ENCODE assay signal across 10 mouse cellular contexts in genomic region chr11:98837917-98838316, GRCm38 (mm10). TPM values are rescaled to one million over a fixed set of nuclear protein-coding genes. Genes with fewer than 3 reads are reported as not detected.
DNase-seq lines count a peak whose midpoint lies in the region; ATAC-seq and TF ChIP-seq lines count a peak whose summit lies in the region.
"Had no signal": no experiment of that assay in that cellular context is flagged by ENCODE, and none has a peak within 500 bp of the region (broad histone marks: within the 10 kb centered on the region; RNA-seq: fewer than 3 reads in every experiment).

No protein-coding gene starts in this region.

- no peak for TF ChIP-seq CTCF in cortical plate, adult 2 months (IDR thresholded peaks at IDR 0.05; ENCODE audit: extremely low read depth, insufficient read depth, low read length)
- TF ChIP-seq CTCF in forebrain, postnatal 0 days (IDR thresholded peaks at IDR 0.05; ENCODE audit: low read depth), result no peak

- intact Hi-C loops in heart, postnatal 10 days (cut with DNase I), result no loop called here

- H3K9me3 ChIP-seq in heart, embryonic 15.5 days (replicated peaks), result no peaks in the 10 kb centered on the region
- H3K9me3 ChIP-seq in forebrain, postnatal 0 days (ENCODE audit: low read length), result no peaks in the 10 kb centered on the region
- H3K9me3 ChIP-seq in midbrain, embryonic 13.5 days, result no peaks in the 10 kb centered on the region
- H3K9me3 ChIP-seq: G1E had no signal

- no peak overlapping the region for H3K27ac ChIP-seq in heart, embryonic 15.5 days
- peak overlapping the region; percentile 7; the same call in 1 of the 2 replicates for H3K27ac ChIP-seq in cortical plate, adult 2 months (ENCODE audit: insufficient read depth, low read length)
- H3K27ac ChIP-seq in forebrain, postnatal 0 days (ENCODE audit: low read depth, low read length), result no peak overlapping the region
- no peak overlapping the region for H3K27ac ChIP-seq in midbrain, embryonic 13.5 days

- TF ChIP-seq POLR2A in cortical plate, adult 2 months (IDR thresholded peaks at IDR 0.05; ENCODE audit: extremely low read depth, insufficient read depth, low read length), result 0 out of 2 replicates have a peak, but pooled peaks have one; percentile 13

- WGBS in heart, embryonic 15.5 days, result 55% methylated on average over 11 of the region's 11 CpGs
- WGBS in forebrain, postnatal 0 days, result 45% methylated on average over 11 of the region's 11 CpGs
- WGBS in midbrain, embryonic 13.5 days, result 53% methylated on average over 11 of the region's 11 CpGs

- H3K4me1 ChIP-seq in heart, embryonic 15.5 days (replicated peaks), result peaks cover 31% of the 10 kb centered on the region
- peaks cover 7% of the 10 kb centered on the region; the same call in 1 of the 2 replicates for H3K4me1 ChIP-seq in cortical plate, adult 2 months (ENCODE audit: control insufficient read depth, insufficient read depth, low read length)
- H3K4me1 ChIP-seq in forebrain, postnatal 0 days (ENCODE audit: insufficient read depth), result peaks cover 26% of the 10 kb centered on the region
- peaks cover 56% of the 10 kb centered on the region for H3K4me1 ChIP-seq in midbrain, embryonic 13.5 days (replicated peaks)

- no peak for DNase-seq in heart, postnatal 10 days
- no peak for DNase-seq in forebrain, postnatal 0 days
- DNase-seq in B cell, adult 2 months, result no peak
- no peak for DNase-seq in adrenal gland, postnatal 14 days
- DNase-seq in lung, postnatal 10 days, result no peak
- DNase-seq: kidney, postnatal 36 days had no signal

- H3K9ac ChIP-seq in heart, embryonic 15.5 days, result no peak overlapping the region
- peak overlapping the region; percentile 86 for H3K9ac ChIP-seq in forebrain, postnatal 0 days
- peak overlapping the region; percentile 76 for H3K9ac ChIP-seq in midbrain, embryonic 13.5 days (replicated peaks)

- H3K27me3 ChIP-seq in heart, embryonic 15.5 days, result peaks cover 25% of the 10 kb centered on the region
- H3K27me3 ChIP-seq in forebrain, postnatal 0 days (ENCODE audit: insufficient read depth, low read length), result no peaks in the 10 kb centered on the region
- peaks cover 18% of the 10 kb centered on the region for H3K27me3 ChIP-seq in midbrain, embryonic 13.5 days

- H3K36me3 ChIP-seq in heart, embryonic 15.5 days, result peaks cover 18% of the 10 kb centered on the region
- H3K36me3 ChIP-seq in forebrain, postnatal 0 days (ENCODE audit: insufficient read depth), result peaks cover 8% of the 10 kb centered on the region
- H3K36me3 ChIP-seq in midbrain, embryonic 13.5 days, result peaks cover 20% of the 10 kb centered on the region

- H3K4me2 ChIP-seq in heart, embryonic 15.5 days, result peak overlapping the region; percentile 100; the same call in 1 of the 2 replicates
- peak overlapping the region; percentile 93 for H3K4me2 ChIP-seq in forebrain, postnatal 0 days (ENCODE audit: low read depth)
- peak overlapping the region; percentile 97 for H3K4me2 ChIP-seq in midbrain, embryonic 13.5 days (replicated peaks)

- no peak overlapping the region for H3K4me3 ChIP-seq in heart, embryonic 15.5 days
- peak overlapping the region; percentile 81 for H3K4me3 ChIP-seq in cortical plate, adult 2 months (ENCODE audit: insufficient read depth, low read length)
- H3K4me3 ChIP-seq in forebrain, postnatal 0 days (ENCODE audit: low read depth, low read length), result peak overlapping the region; percentile 76
- peak overlapping the region; percentile 58 for H3K4me3 ChIP-seq in midbrain, embryonic 13.5 days (replicated peaks)

- ATAC-seq in heart, embryonic 15.5 days (replicated peaks; ENCODE audit: insufficient number of reproducible peaks, insufficient read depth, low FRiP score, low read depth), result no peak
- no peak for ATAC-seq in forebrain, postnatal 0 days
- no peak for ATAC-seq in midbrain, embryonic 13.5 days

RNA-seq across cellular contexts. Expression of gene Rapgefl1, which starts 1.3 kb away (rescaled TPM):
- 0.71 and 1.5 TPM in 2 replicates for polyA plus RNA-seq in heart, embryonic 15.5 days (2015; fragmentation: Nextera tagmentation; extraction: Ambion mirVana)
- total RNA-seq in heart, postnatal 10 days (2021), result under 1 TPM; 0.79 to 0.87 TPM
- 153 and 181 TPM in 2 replicates for polyA plus RNA-seq in cortical plate, adult 2 months (2012; rRNA removed)
- total RNA-seq in forebrain, postnatal 0 days (2014; rRNA removed), result 28.7 TPM in 2 replicates
- 5.6 and 9.8 TPM in 2 replicates for polyA plus RNA-seq in forebrain, postnatal 0 days (2015; fragmentation: Nextera tagmentation; extraction: Ambion mirVana)
- 4.7 and 5.8 TPM in 2 replicates for polyA plus RNA-seq in midbrain, embryonic 13.5 days (2015; fragmentation: Nextera tagmentation; extraction: Ambion mirVana)
- total RNA-seq in adrenal gland, postnatal 14 days (2021), result 0.79 and 0.93 TPM in 2 replicates

RNA-seq across cellular contexts. Expression of gene Wipf2, which starts 25.5 kb away (rescaled TPM):
- polyA plus RNA-seq in heart, embryonic 15.5 days (2015; fragmentation: Nextera tagmentation; extraction: Ambion mirVana), result 2.2 and 2.8 TPM in 2 replicates
- 10 to 100 TPM; 12.4 to 13.0 TPM for total RNA-seq in heart, postnatal 10 days (2021)
- 35.2 and 36.5 TPM in 2 replicates for polyA plus RNA-seq in cortical plate, adult 2 months (2012; rRNA removed)
- 7.1 and 8.2 TPM in 2 replicates for total RNA-seq in forebrain, postnatal 0 days (2014; rRNA removed)
- polyA plus RNA-seq in forebrain, postnatal 0 days (2015; fragmentation: Nextera tagmentation; extraction: Ambion mirVana), result 1.6 and 3.0 TPM in 2 replicates
- polyA plus RNA-seq in midbrain, embryonic 13.5 days (2015; fragmentation: Nextera tagmentation; extraction: Ambion mirVana), result 4.9 and 5.2 TPM in 2 replicates
- total RNA-seq in adrenal gland, postnatal 14 days (2021), result 16.6 and 21.3 TPM in 2 replicates

RNA-seq across cellular contexts. Expression of gene Casc3, which starts 33.2 kb away (rescaled TPM):
- polyA plus RNA-seq in heart, embryonic 15.5 days (2015; fragmentation: Nextera tagmentation; extraction: Ambion mirVana), result 21.3 and 27.6 TPM in 2 replicates
- total RNA-seq in heart, postnatal 10 days (2021), result 10 to 100 TPM; 29.0 to 29.7 TPM
- polyA plus RNA-seq in cortical plate, adult 2 months (2012; rRNA removed), result 44.9 and 47.4 TPM in 2 replicates
- total RNA-seq in forebrain, postnatal 0 days (2014; rRNA removed), result 22.5 and 27.2 TPM in 2 replicates
- polyA plus RNA-seq in forebrain, postnatal 0 days (2015; fragmentation: Nextera tagmentation; extraction: Ambion mirVana), result 29.5 and 37.4 TPM in 2 replicates
- polyA plus RNA-seq in midbrain, embryonic 13.5 days (2015; fragmentation: Nextera tagmentation; extraction: Ambion mirVana), result 52.6 and 57.6 TPM in 2 replicates
- 37.8 and 38.8 TPM in 2 replicates for total RNA-seq in adrenal gland, postnatal 14 days (2021)

RNA-seq across cellular contexts. Expression of gene Msl1, which starts 42.6 kb away (rescaled TPM):
- polyA plus RNA-seq in heart, embryonic 15.5 days (2015; fragmentation: Nextera tagmentation; extraction: Ambion mirVana), result 15.5 and 17.2 TPM in 2 replicates
- total RNA-seq in heart, postnatal 10 days (2021), result 10 to 100 TPM; 70.3 to 83.4 TPM
- polyA plus RNA-seq in cortical plate, adult 2 months (2012; rRNA removed), result 119 and 131 TPM in 2 replicates
- 87.2 and 94.6 TPM in 2 replicates for total RNA-seq in forebrain, postnatal 0 days (2014; rRNA removed)
- 16.3 and 24.1 TPM in 2 replicates for polyA plus RNA-seq in forebrain, postnatal 0 days (2015; fragmentation: Nextera tagmentation; extraction: Ambion mirVana)
- polyA plus RNA-seq in midbrain, embryonic 13.5 days (2015; fragmentation: Nextera tagmentation; extraction: Ambion mirVana), result 34.2 and 34.5 TPM in 2 replicates
- total RNA-seq in adrenal gland, postnatal 14 days (2021), result 88.5 and 88.7 TPM in 2 replicates

Comparison
In these comparisons a context has a peak if more than half of its experiments do, and no peak if none do; other contexts are left out.
1. RNA of gene Rapgefl1, which starts 1.3 kb away (polyA plus RNA-seq): 153 to 181 TPM in cortical plate, adult 2 months; 5.6 to 9.8 TPM in forebrain, postnatal 0 days, 4.7 to 5.8 TPM in midbrain, embryonic 13.5 days and 0.71 to 1.5 TPM in heart, embryonic 15.5 days; every median in the first group is over 10 times any median in the second.
2. Peak in every context shown above with its lines, with median percentiles within 50 percentile points of each other: H3K4me2 ChIP-seq.